Mouse (Mus musculus) heart, adult 8-10 months (tissue): ENCODE measurements around the gene Cic. TPM values are rescaled to one million over a fixed set of nuclear protein-coding genes. Genes with fewer than 3 reads are reported as not detected.
A peak's percentile ranks its signal among the peaks of the same experiment; 100 is the strongest.
"Not testable (repeated sequence)": the region's sequence is repeated elsewhere in the genome, so short reads cannot be mapped to it uniquely, and the experiment has no call there.

Experiments used
- DNase-seq: peaks from one replicate; pipeline ENCODE4 v3.0.0; 2022; ENCODE audit warnings: low spot score
- total RNA-seq, 4 experiments: library from RNA; stranded (reverse); gene quantifications; 2 replicates each; pipeline ENCODE4 v1.2.4; 2022

The Cic gene
- total RNA-seq, 4 experiments from 2014 or later = 52.0 to 71.5 (median 59.6) TPM

GRCm38 (mm10) chr7:25305956-25306613 lies 38.6 kb downstream of the Cic start, which contains the start of gene Tmem145:
Gene Tmem145, plus strand, starts transcription at chr7:25306106.
- DNase-seq = no peak

GRCm38 (mm10) chr7:25306614-25306996 lies 39.1 kb downstream of the Cic start:
- no peak for DNase-seq

- no peak for DNase-seq
Observed at GRCm38 (mm10) chr7:25308702-25309318, 41.3 kb downstream of the Cic start.

GRCm38 (mm10) chr7:25309425-25309824 lies 41.9 kb downstream of the Cic start:
- no peak for DNase-seq

- no peak for DNase-seq
Observed at GRCm38 (mm10) chr7:25311193-25311592, 43.7 kb downstream of the Cic start.

GRCm38 (mm10) chr7:25313325-25313724 lies 45.8 kb downstream of the Cic start:
- no peak for DNase-seq

GRCm38 (mm10) chr7:25314606-25315305 lies 47.3 kb downstream of the Cic start:
- DNase-seq = no peak

- DNase-seq = no peak
Observed at GRCm38 (mm10) chr7:25315306-25316041, 48.0 kb downstream of the Cic start.

GRCm38 (mm10) chr7:25316532-25317445 lies 49.3 kb downstream of the Cic start, which contains the start of gene Megf8:
Gene Megf8, plus strand, starts transcription at chr7:25317164.
- DNase-seq = peak; percentile 98

GRCm38 (mm10) chr7:25317446-25317999 lies 50.0 kb downstream of the Cic start:
- DNase-seq = no peak

GRCm38 (mm10) chr7:25322058-25322484 lies 54.6 kb downstream of the Cic start:
- DNase-seq = no peak

GRCm38 (mm10) chr7:25323219-25323618 lies 55.7 kb downstream of the Cic start:
- DNase-seq = no peak

- not testable (repeated sequence) for DNase-seq
Observed at GRCm38 (mm10) chr7:25325431-25325830, 57.9 kb downstream of the Cic start.

- DNase-seq = no peak
Observed at GRCm38 (mm10) chr7:25326233-25326632, 58.7 kb downstream of the Cic start.

- peak; percentile 50 for DNase-seq
Observed at GRCm38 (mm10) chr7:25333596-25334307, 66.2 kb downstream of the Cic start.

GRCm38 (mm10) chr7:25334472-25334871 lies 67.0 kb downstream of the Cic start:
- DNase-seq = no peak

GRCm38 (mm10) chr7:25339329-25339728 lies 71.8 kb downstream of the Cic start:
- no peak for DNase-seq

GRCm38 (mm10) chr7:25341000-25341784 lies 73.7 kb downstream of the Cic start:
- no peak for DNase-seq
